Mouse (Mus musculus) ZHBTc4 (cell line): ENCODE measurements around the gene Slx1b.
A peak's percentile ranks its signal among the peaks of the same experiment; 100 is the strongest.
"Not testable (repeated sequence)": the region's sequence is repeated elsewhere in the genome, so short reads cannot be mapped to it uniquely, and the experiment has no call there.

Experiments
- DNase-seq: peaks from one replicate; pipeline ENCODE4 v3.0.0-alpha.2; 2011; ENCODE audit warnings: low read depth, low spot score

The Slx1b gene

GRCm38 (mm10) chr7:126702861-126703756 lies 7.5 kb upstream of the Slx1b start:
- DNase-seq: no peak

GRCm38 (mm10) chr7:126702358-126702757 lies 6.8 kb upstream of the Slx1b start:
- no peak for DNase-seq

- DNase-seq: no peak
These were observed 6.2 kb upstream of the Slx1b start for GRCm38 (mm10) chr7:126701559-126702357.

DNA sequence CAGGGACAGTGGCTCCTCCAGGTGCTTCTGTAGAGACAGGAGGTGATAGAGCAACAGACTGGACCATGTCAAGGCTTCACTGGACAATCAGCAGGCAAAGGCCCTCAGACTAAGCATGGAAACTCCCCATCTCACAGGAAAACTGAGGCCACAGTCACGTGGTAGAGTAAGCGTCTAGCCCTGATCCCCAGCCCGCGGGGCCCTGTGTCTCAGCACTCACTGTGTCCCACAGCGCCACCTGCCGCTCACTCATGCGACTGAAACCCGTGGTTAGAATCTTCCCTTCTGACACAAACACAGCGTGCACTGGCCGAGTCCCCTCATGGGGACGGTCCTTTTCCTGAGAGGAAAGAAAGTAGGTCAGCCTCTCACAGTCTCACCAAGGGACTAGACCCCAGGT lies 5.5 kb upstream of the Slx1b start:
- DNase-seq: peak; percentile 95

GRCm38 (mm10) chr7:126700063-126701015 lies 4.8 kb upstream of the Slx1b start:
- no peak for DNase-seq

DNA sequence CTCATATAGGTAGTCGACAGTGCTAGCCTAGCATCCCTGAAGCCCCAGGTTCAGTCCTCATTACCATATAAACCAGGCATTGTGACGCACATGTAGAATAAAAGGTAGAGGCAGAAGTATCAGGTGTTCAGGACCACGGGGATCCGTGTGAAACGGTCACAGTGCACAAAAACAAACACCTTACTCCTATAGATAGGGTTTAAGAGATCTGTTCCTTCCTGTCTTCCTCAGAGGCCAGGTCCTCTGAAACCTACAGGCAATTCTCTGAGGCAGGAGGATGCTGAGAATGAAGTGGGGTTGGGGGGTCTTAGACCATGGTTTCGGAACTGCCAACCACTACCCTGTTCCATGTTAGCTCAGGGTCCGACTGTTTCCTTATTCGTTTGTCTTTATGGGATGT lies 2.3 kb upstream of the Slx1b start:
- no peak for DNase-seq

DNA sequence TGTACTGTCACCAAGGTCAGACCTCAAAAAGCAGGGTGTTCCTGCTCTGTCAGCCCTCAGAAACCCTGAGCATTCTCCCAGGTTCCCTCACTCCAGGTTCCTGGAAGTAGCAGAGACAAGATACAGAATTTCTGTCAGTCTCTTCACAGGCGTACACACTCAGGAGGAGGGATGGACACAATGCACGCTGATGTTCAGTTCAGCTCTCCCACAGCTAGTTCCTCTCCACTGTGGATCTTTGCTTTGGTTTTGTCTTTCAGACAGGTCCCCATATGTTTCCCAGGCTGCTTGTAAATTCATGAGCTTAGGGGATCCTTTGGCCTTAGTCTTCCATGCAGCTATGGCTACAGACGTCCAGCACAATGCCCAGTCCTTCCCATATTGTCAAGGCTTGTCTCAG lies 1.3 kb upstream of the Slx1b start:
- DNase-seq: no peak

DNA sequence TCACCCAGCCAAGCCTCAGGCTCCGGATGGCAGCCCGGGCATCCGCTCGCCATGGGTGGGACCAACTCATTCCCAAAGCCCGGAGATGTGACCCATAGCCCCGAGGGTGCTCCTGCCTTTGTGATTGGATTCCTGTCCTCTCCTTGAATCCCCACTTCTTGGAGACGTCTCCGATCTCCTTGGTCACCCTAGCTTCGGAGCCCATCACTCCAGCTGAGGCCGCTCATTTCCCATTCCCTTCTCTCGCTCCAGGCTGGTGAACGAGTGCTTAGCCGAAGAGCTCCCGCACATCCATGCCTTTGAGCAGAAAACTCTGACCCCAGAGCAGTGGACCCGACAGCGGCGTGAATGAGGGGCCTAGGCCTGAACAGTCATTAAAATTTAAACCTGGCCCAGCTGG lies 719 bp upstream of the Slx1b start:
- no peak for DNase-seq

- DNase-seq: peak; percentile 85
These were observed 373 bp downstream of the Slx1b start, which contains the start of gene Bola2 for GRCm38 (mm10) chr7:126695210-126695611. Gene Bola2, plus strand, starts transcription at chr7:126695401.

DNA sequence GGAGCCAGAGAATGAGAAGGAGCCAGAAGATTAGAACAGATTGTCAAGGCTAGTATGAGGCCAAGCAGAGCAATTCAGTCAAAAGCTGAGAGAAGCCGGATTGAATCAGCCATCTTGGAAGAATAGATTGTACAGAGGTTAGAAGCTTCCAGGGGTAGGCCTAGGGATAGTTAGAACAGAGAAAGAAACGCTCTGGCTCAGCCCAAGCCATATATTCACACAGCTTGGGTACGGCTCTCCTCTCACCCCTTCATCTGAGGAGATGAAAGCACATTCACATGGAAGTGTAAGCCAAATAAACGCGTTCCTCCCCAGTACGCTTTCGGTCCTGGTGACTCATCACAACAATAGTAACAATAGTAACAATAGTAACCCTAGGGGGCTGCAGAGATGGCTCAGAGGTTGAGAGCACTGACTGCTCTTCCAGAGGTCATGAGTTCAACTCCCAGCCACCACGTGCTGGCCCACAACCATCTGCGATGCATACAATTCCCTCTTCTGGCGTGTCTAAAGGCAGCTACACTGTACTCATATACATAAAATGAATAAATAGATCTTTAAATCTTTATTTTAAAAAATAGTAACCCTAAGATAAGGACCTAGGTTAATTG lies 1.0 kb downstream of the Slx1b start:
- DNase-seq: peak; percentile 70

- DNase-seq: peak; percentile 32
These were observed 1.8 kb downstream of the Slx1b start for GRCm38 (mm10) chr7:126693781-126694180.

DNA sequence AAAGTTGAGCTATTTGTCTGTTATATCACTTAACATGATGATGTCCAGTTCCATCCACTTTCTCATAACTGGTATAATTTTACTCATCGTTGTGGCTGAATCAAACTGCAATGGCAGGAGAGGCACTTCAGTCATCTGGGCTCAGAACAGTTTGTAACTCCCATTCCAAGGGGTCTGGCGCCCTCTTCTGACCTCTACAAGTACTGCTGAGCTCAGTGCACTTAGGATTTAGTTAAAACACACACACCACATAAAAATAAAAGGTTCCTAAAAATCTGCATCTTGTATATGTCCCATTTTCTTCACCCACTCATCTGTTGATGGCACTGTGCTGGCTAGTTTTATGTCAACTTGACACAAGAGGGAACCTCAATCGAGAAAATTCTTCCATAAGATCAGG lies 2.3 kb downstream of the Slx1b start:
- peak; percentile 89 for DNase-seq

- peak; percentile 53 for DNase-seq
These were observed 3.2 kb downstream of the Slx1b start for GRCm38 (mm10) chr7:126692426-126692825.

DNA sequence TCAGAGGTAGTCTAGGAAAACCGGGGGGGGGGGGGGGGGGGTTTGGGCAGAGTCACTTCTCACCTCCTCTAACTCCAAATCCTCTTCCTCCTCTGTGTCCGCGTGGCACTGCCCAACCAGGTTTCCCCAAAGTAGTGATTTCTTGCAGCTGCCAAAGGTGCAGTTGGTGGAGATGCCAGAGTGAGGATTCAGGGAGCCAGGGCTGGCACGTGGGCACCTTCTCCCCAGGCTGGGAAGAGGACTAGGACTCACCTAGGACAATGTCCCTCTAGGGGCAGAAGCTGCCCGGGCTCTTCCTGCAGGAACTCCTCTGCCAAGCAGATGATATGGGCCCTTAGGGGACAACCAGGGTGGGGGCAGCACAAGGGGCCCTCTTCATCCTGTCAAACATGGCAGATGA lies 3.9 kb downstream of the Slx1b start:
- no peak for DNase-seq

- DNase-seq: no peak
These were observed 4.8 kb downstream of the Slx1b start for GRCm38 (mm10) chr7:126690737-126691136.

DNA sequence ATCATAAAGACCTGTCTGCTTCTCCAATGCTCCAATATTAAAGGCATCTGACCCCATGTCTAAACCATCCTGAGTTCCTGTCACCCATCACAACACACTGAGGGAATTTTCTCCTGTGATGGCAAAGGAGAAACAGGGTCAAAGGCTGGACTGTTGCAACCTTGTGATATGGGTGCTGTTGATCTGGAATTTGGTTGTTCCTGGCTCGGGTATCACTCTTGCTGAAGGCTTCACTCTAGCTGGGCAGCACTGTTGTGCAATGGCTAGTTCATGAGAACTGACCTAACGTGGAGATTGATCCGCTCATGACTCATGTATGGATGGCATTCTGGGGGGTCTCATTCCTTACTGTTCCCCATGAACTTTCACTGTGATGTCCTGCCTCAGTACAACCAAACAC lies 6.6 kb downstream of the Slx1b start:
- no peak for DNase-seq

- not testable (repeated sequence) for DNase-seq
These were observed 7.4 kb downstream of the Slx1b start for GRCm38 (mm10) chr7:126688156-126688555.

DNA sequence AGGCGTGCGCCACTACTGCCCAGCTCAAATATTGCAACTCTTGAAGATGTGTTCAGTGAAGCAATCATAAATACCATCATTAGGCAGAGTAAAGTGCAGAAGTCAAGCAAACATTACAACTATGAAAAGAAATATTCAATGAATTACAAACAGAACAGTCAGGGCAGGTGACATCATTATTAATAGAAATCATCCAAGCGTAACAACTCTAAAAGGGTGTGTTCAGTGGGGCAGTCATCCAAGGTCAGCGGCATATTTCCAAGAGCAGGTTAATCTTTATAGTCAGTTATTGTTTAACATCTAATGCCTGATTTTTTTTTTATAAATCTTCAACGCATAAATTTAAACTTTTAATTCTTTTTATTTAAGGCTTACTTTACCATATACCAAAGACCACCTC lies 14.4 kb downstream of the Slx1b start:
- DNase-seq: no peak

DNA sequence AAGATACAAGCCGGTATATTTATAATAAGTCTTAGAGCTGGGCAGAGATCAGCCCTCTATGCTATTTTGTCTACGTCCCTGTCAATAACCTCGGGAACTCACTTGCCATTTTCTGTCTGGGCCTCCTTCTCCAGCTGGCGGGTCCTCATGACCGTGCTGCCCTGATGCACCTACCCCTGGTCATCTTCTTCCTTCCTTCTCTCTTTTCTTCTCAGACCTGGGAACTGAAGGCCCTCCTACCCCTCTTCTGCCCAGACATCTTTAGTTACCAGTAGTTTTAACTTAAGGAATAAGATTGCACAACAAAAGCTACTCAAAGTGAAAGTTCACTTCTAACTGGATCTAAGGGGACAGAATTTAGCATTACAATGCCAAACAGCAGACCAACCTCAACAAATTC lies 15.9 kb downstream of the Slx1b start:
- DNase-seq: no peak

GRCm38 (mm10) chr7:126678545-126679341 lies 16.8 kb downstream of the Slx1b start:
- no peak for DNase-seq
